12 mouse cellular contexts compared by ENCODE assay signal in genomic region chr7:129759848-129760247, GRCm38 (mm10).
A peak's percentile ranks its signal among the peaks of the same experiment; 100 is the strongest.
DNase-seq lines count a peak whose midpoint lies in the region; ATAC-seq and TF ChIP-seq lines count a peak whose summit lies in the region.
"Had no signal": no experiment of that assay in that cellular context is flagged by ENCODE, and none has a peak within 500 bp of the region (broad histone marks: within the 10 kb centered on the region; RNA-seq: fewer than 3 reads in every experiment).

No protein-coding gene starts in this region.

- no peak for TF ChIP-seq CTCF in thymus, adult 2 months (IDR thresholded peaks at IDR 0.05; ENCODE audit: borderline replicate concordance, control insufficient read depth, extremely low read depth, insufficient read depth, low read length, poor library complexity)
- no peak for TF ChIP-seq CTCF in liver, postnatal 0 days (IDR thresholded peaks at IDR 0.05; ENCODE audit: low read depth)

- no peak for TF ChIP-seq POLR2A in thymus, adult 2 months (IDR thresholded peaks at IDR 0.05; ENCODE audit: control insufficient read depth, extremely low read depth, insufficient read depth, low read length, poor library complexity)

- H3K9ac ChIP-seq in forebrain, embryonic 11.5 days (ENCODE audit: low read length), result no peak overlapping the region
- H3K9ac ChIP-seq in liver, postnatal 0 days (replicated peaks), result no peak overlapping the region
- H3K9ac ChIP-seq: heart, embryonic 13.5 days; hindbrain, embryonic 15.5 days had no signal

- H3K4me2 ChIP-seq in forebrain, embryonic 11.5 days (ENCODE audit: low read depth, low read length, severe bottlenecking), result no peak overlapping the region
- H3K4me2 ChIP-seq in liver, postnatal 0 days (ENCODE audit: low read depth, low read length), result no peak overlapping the region
- H3K4me2 ChIP-seq: heart, embryonic 13.5 days; hindbrain, embryonic 15.5 days had no signal

- H3K4me3 ChIP-seq in forebrain, embryonic 10.5 days, result no peak overlapping the region
- H3K4me3 ChIP-seq in forebrain, embryonic 11.5 days (ENCODE audit: low read depth, low read length), result no peak overlapping the region
- H3K4me3 ChIP-seq in thymus, adult 2 months (ENCODE audit: control insufficient read depth, insufficient read depth, low read length), result no peak overlapping the region
- no peak overlapping the region for H3K4me3 ChIP-seq in liver, postnatal 0 days (ENCODE audit: low read depth, low read length)
- H3K4me3 ChIP-seq: heart, embryonic 13.5 days; hindbrain, embryonic 15.5 days had no signal

- H3K9me3 ChIP-seq in forebrain, embryonic 10.5 days, result no peaks in the 10 kb centered on the region
- H3K9me3 ChIP-seq in forebrain, embryonic 11.5 days (ENCODE audit: control insufficient read depth, low read length), result no peaks in the 10 kb centered on the region
- H3K9me3 ChIP-seq in liver, postnatal 0 days (ENCODE audit: low read length), result no peaks in the 10 kb centered on the region
- H3K9me3 ChIP-seq: heart, embryonic 13.5 days; hindbrain, embryonic 15.5 days had no signal

- TF ChIP-seq EP300 in liver, postnatal 0 days (IDR thresholded peaks at IDR 0.05; ENCODE audit: low read depth), result no peak

- H3K27me3 ChIP-seq in forebrain, embryonic 10.5 days (ENCODE audit: poor library complexity, severe bottlenecking), result no peaks in the 10 kb centered on the region
- no peaks in the 10 kb centered on the region for H3K27me3 ChIP-seq in forebrain, embryonic 11.5 days (ENCODE audit: control insufficient read depth, insufficient read depth, low read length)
- H3K27me3 ChIP-seq in thymus, adult 2 months (ENCODE audit: control insufficient read depth, insufficient read depth, low read length), result no peaks in the 10 kb centered on the region
- H3K27me3 ChIP-seq in liver, postnatal 0 days (ENCODE audit: insufficient read depth, low read length), result no peaks in the 10 kb centered on the region
- H3K27me3 ChIP-seq: heart, embryonic 13.5 days; hindbrain, embryonic 15.5 days had no signal

- WGBS in forebrain, embryonic 10.5 days, result 76% methylated on average over 4 of the region's 4 CpGs
- 75% methylated on average over 4 of the region's 4 CpGs for WGBS in forebrain, embryonic 11.5 days
- 10% methylated on average over 4 of the region's 4 CpGs for WGBS in thymus, adult 2 months
- WGBS in liver, postnatal 0 days (ENCODE audit: insufficient replicate concordance), result 38% methylated on average over 4 of the region's 4 CpGs

- peaks cover 25% of the 10 kb centered on the region for H3K4me1 ChIP-seq in forebrain, embryonic 10.5 days
- H3K4me1 ChIP-seq in forebrain, embryonic 11.5 days (replicated peaks; ENCODE audit: control insufficient read depth, insufficient read depth, low read length), result no peaks in the 10 kb centered on the region
- H3K4me1 ChIP-seq in thymus, adult 2 months (replicated peaks; ENCODE audit: control insufficient read depth, insufficient read depth, low read length), result peaks cover 7% of the 10 kb centered on the region
- peaks cover 9% of the 10 kb centered on the region; the same call in 1 of the 2 replicates for H3K4me1 ChIP-seq in liver, postnatal 0 days (ENCODE audit: insufficient read depth)

- DNase-seq in forebrain, embryonic 10.5 days (ENCODE audit: extremely low spot score, low spot score), result no peak
- no peak for DNase-seq in forebrain, embryonic 11.5 days (ENCODE audit: low spot score)
- no peak for DNase-seq in thymus, adult 2 months
- no peak for DNase-seq in thymus, postnatal 10 days (ENCODE audit: low spot score in 2 of 2)
- DNase-seq in liver, postnatal 0 days, result no peak
- no peak for DNase-seq in right cerebral cortex, adult 18-20 months
- no peak for DNase-seq in cerebellum, postnatal 36 days
- no peak for DNase-seq in ovary, postnatal 10 days (ENCODE audit: low spot score)
- DNase-seq: cerebellum, adult 11 months; kidney, postnatal 10 days had no signal

- ATAC-seq in forebrain, embryonic 11.5 days (replicated peaks; ENCODE audit: low FRiP score), result no peak
- peak; percentile 53; the same call in 1 of the 2 replicates for ATAC-seq in liver, postnatal 0 days

- no peaks in the 10 kb centered on the region for H3K36me3 ChIP-seq in forebrain, embryonic 10.5 days (replicated peaks)
- no peaks in the 10 kb centered on the region for H3K36me3 ChIP-seq in forebrain, embryonic 11.5 days (ENCODE audit: control insufficient read depth, insufficient read depth, low read length)
- no peaks in the 10 kb centered on the region for H3K36me3 ChIP-seq in thymus, adult 2 months (ENCODE audit: control insufficient read depth, insufficient read depth, low read length)
- H3K36me3 ChIP-seq in liver, postnatal 0 days (replicated peaks; ENCODE audit: insufficient read depth, low read length), result no peaks in the 10 kb centered on the region
- H3K36me3 ChIP-seq: heart, embryonic 13.5 days; hindbrain, embryonic 15.5 days had no signal

- H3K27ac ChIP-seq in forebrain, embryonic 10.5 days, result peak overlapping the region; percentile 67
- H3K27ac ChIP-seq in forebrain, embryonic 11.5 days (ENCODE audit: low read depth, low read length), result no peak overlapping the region
- H3K27ac ChIP-seq in thymus, adult 2 months (ENCODE audit: control insufficient read depth, insufficient read depth, low read length), result peak overlapping the region; percentile 27; the same call in 1 of the 2 replicates
- peak overlapping the region; percentile 7; the same call in 1 of the 2 replicates for H3K27ac ChIP-seq in liver, postnatal 0 days (ENCODE audit: low read depth)
- H3K27ac ChIP-seq: heart, embryonic 13.5 days; hindbrain, embryonic 15.5 days had no signal
